Mouse (Mus musculus) liver, embryonic 14.5 days (tissue): ENCODE measurements around the gene Tdrd3. TPM values are rescaled to one million over a fixed set of nuclear protein-coding genes. Genes with fewer than 3 reads are reported as not detected.

Experiments
- ATAC-seq: fragments of 200-750 bp; cut with Nextera tagmentation; 2 replicates; pipeline ENCODE4 v1.8.0; 2017; ENCODE audit warnings: moderate number of reproducible peaks, mild to moderate bottlenecking, moderate library complexity; ENCODE audit not compliant: insufficient read depth
- DNase-seq, 3 experiments: peaks; one replicate each; pipeline ENCODE4 v3.0.0-alpha.2; 2012 to 2013; ENCODE audit warnings: low read depth in 3 of 3, low spot score in 3 of 3
- H3K27ac ChIP-seq: fragments of 300-500 bp; sonication (generic); 2 replicates; pipeline ENCODE4 v1.5.1; 2014; ENCODE audit warnings: moderate library complexity, mild to moderate bottlenecking, control low read depth, inconsistent platforms
- H3K27me3 ChIP-seq: fragments of 300-500 bp; sonication (generic); 2 replicates; pipeline ENCODE4 v1.6.1; 2014; ENCODE audit warnings: mild to moderate bottlenecking, low read length, moderate library complexity; ENCODE audit not compliant: control insufficient read depth, insufficient read depth
- H3K36me3 ChIP-seq: fragments of 300-500 bp; sonication (generic); replicated peaks from 2 replicates; pipeline ENCODE4 v1.6.1; 2014; ENCODE audit warnings: low read depth; ENCODE audit not compliant: control insufficient read depth, insufficient read depth
- H3K4me1 ChIP-seq, 2 experiments: fragments of 200-500 bp in 1 of 2; fragments of 300-500 bp in 1 of 2; sonication (generic) in 1 of 2; replicated peaks; 2 replicates each; pipeline ENCODE4 v1.6.1; 2012 to 2014; ENCODE audit warnings: antibody characterized with exemption in 1 of 2, inconsistent platforms in 1 of 2, low read length in 1 of 2; ENCODE audit not compliant: control insufficient read depth in 2 of 2, insufficient read depth in 2 of 2
- H3K4me2 ChIP-seq: fragments of 300-500 bp; sonication (generic); 2 replicates; pipeline ENCODE4 v1.6.1; 2014; ENCODE audit warnings: low read depth, mild to moderate bottlenecking, control low read depth, moderate library complexity
- H3K4me3 ChIP-seq, 2 experiments: fragments of 200-500 bp in 1 of 2; fragments of 300-500 bp in 1 of 2; sonication (generic) in 1 of 2; 2 replicates each; pipeline ENCODE4 v1.5.1; 2012 to 2014; ENCODE audit warnings: low read depth in 2 of 2, low read length in 2 of 2, mild to moderate bottlenecking in 2 of 2, control low read depth in 1 of 2, inconsistent platforms in 1 of 2, moderate library complexity in 1 of 2; ENCODE audit not compliant: insufficient read depth in 1 of 2
- H3K9ac ChIP-seq: fragments of 300-500 bp; sonication (generic); replicated peaks from 2 replicates; pipeline ENCODE4 v1.6.1; 2014; ENCODE audit warnings: mild to moderate bottlenecking, control low read depth, moderate library complexity
- H3K9me3 ChIP-seq: fragments of 300-500 bp; sonication (generic); 2 replicates; pipeline ENCODE4 v1.6.1; 2016; ENCODE audit warnings: low read length, mixed read lengths; ENCODE audit not compliant: control insufficient read depth
- CTCF ChIP-seq: IDR thresholded peaks from 2 replicates; pipeline ENCODE4 v1.5.1; 2016; ENCODE audit warnings: antibody characterized with exemption, low read depth, control low read depth
- EP300 ChIP-seq: IDR thresholded peaks from 2 replicates; pipeline ENCODE4 v1.6.1; 2016; ENCODE audit warnings: antibody characterized with exemption, low read depth
- WGBS: fragments of 180-500 bp; shearing (Covaris S2); extraction: QIAGEN DNeasy Blood & Tissue Kit; methylation state at CpG from one replicate; pipeline ENCODE4 v1.1.7; 2014; ENCODE audit not compliant: insufficient replicate concordance; 5-methylcytosine and 5-hydroxymethylcytosine counted together
- polyA plus RNA-seq, 2 experiments: library from polyadenylated mRNA; depleted of rRNA in 1 of 2; stranded (reverse) in 1 of 2; unstranded in 1 of 2; fragments of >200 nt; fragmentation: Nextera tagmentation in 1 of 2; extraction: Ambion mirVana in 1 of 2; gene quantifications; 2 replicates each; pipeline versions ENCODE4 v1.2.1 to v1.2.3; 2012 to 2014

The Tdrd3 gene
- polyA plus RNA-seq (2012; rRNA removed) (2.9 and 5.1 TPM in 2 replicates), polyA plus RNA-seq (2014; fragmentation: Nextera tagmentation; extraction: Ambion mirVana) (6.9 and 7.9 TPM in 2 replicates)

- Histone ChIP-seq H3K4me1 (peaks cover 12 to 18% of the 10 kb centered on the region in 2 experiments), H3K27me3 (no peaks in the 10 kb centered on the region), H3K9me3 (no peaks in the 10 kb centered on the region), H3K4me2 (peak within 1 kb of the TSS; percentile 85), H3K4me3 (peak within 1 kb of the TSS; percentile 77), H3K27ac (peak within 1 kb of the TSS; percentile 92), H3K36me3 (no peaks in the 10 kb centered on the region), H3K9ac (peak within 1 kb of the TSS; percentile 86)
- ATAC-seq (peak; percentile 89), DNase-seq (peak; percentile 88 to 91 (median 91))
- WGBS, result under 1% methylated on average over 84 of the region's 85 CpGs
- no peak for TF ChIP-seq CTCF
- 0 out of 2 replicates have a peak, but pooled peaks have one; percentile 19 for TF ChIP-seq EP300
These were observed at the start of gene Tdrd3 for GRCm38 (mm10) chr14:87415808-87416721. Tdrd3 (plus strand) TSS chr14:87416639.

- H3K36me3 ChIP-seq, result no peaks in the 10 kb centered on the region
- TF ChIP-seq EP300 (no peak), CTCF (no peak)
- WGBS, result 23% methylated on average over 3 of the region's 3 CpGs
These were observed 49.3 kb upstream of the Tdrd3 start for GRCm38 (mm10) chr14:87367169-87367568.

GRCm38 (mm10) chr14:87383041-87383440 lies 33.4 kb upstream of the Tdrd3 start:
- H3K9me3 ChIP-seq, result no peaks in the 10 kb centered on the region
- TF ChIP-seq CTCF (no peak), EP300 (no peak)
- no peaks in the 10 kb centered on the region for H3K27me3 ChIP-seq
- no peak for DNase-seq
- H3K27ac ChIP-seq, result no peak overlapping the region
- no peaks in the 10 kb centered on the region for H3K4me1 ChIP-seq
- H3K4me3 ChIP-seq, result no peak overlapping the region
- H3K9ac ChIP-seq, result no peak overlapping the region
- no peak overlapping the region for H3K4me2 ChIP-seq
- no peak for ATAC-seq
- WGBS, result 42% methylated on average over 2 of the region's 2 CpGs
- no peaks in the 10 kb centered on the region for H3K36me3 ChIP-seq

More at GRCm38 (mm10) chr14:87367169-87367568, 49.3 kb upstream of the Tdrd3 start:
- DNase-seq (no peak), ATAC-seq (no peak)
- no peaks in the 10 kb centered on the region for H3K9me3 ChIP-seq
- H3K4me3 ChIP-seq, result no peak overlapping the region
- no peaks in the 10 kb centered on the region for H3K4me1 ChIP-seq
- no peak overlapping the region for H3K27ac ChIP-seq
- no peak overlapping the region for H3K9ac ChIP-seq
- H3K4me2 ChIP-seq, result no peak overlapping the region
- no peaks in the 10 kb centered on the region for H3K27me3 ChIP-seq

GRCm38 (mm10) chr14:87384288-87385268 lies 31.9 kb upstream of the Tdrd3 start:
- ATAC-seq (no peak), DNase-seq (no peak)
- WGBS, result 51% methylated on average over 7 of the region's 7 CpGs
- no peak overlapping the region for H3K4me3 ChIP-seq
- H3K36me3 ChIP-seq, result no peaks in the 10 kb centered on the region
- H3K27ac ChIP-seq, result no peak overlapping the region
- no peaks in the 10 kb centered on the region for H3K9me3 ChIP-seq
- H3K4me1 ChIP-seq, result no peaks in the 10 kb centered on the region
- no peak overlapping the region for H3K4me2 ChIP-seq
- TF ChIP-seq EP300, result no peak
- TF ChIP-seq CTCF, result no peak
- no peaks in the 10 kb centered on the region for H3K27me3 ChIP-seq
- no peak overlapping the region for H3K9ac ChIP-seq
